Mouse (Mus musculus) midbrain, postnatal 0 days (tissue): Measurements from ENCODE around the gene Tfap2a. TPM values are rescaled to one million over a fixed set of nuclear protein-coding genes. Genes with fewer than 3 reads are reported as not detected.

ENCODE experiments used
- ATAC-seq: fragments of 200-750 bp; cut with Nextera tagmentation; 2 replicates; pipeline ENCODE4 v1.8.0; 2017; ENCODE audit warnings: moderate number of reproducible peaks, mild to moderate bottlenecking, moderate TSS enrichment, moderate library complexity; ENCODE audit not compliant: low FRiP score
- DNase-seq: peaks from one replicate; pipeline ENCODE4 v3.0.0-alpha.2; 2015; ENCODE audit warnings: low spot score
- H3K27ac ChIP-seq: fragments of 300-500 bp; sonication (generic); 2 replicates; pipeline ENCODE4 v1.5.1; 2014; ENCODE audit warnings: low read depth, mild to moderate bottlenecking, low read length, mixed read lengths
- H3K27me3 ChIP-seq: fragments of 300-500 bp; sonication (generic); 2 replicates; pipeline ENCODE4 v1.6.1; 2014; ENCODE audit warnings: low read length, control low read depth, mixed read lengths; ENCODE audit not compliant: insufficient read depth
- H3K36me3 ChIP-seq: fragments of 300-500 bp; sonication (generic); 2 replicates; pipeline ENCODE4 v1.6.1; 2014; ENCODE audit warnings: low read length, control low read depth, mixed read lengths; ENCODE audit not compliant: insufficient read depth
- H3K4me1 ChIP-seq: fragments of 300-500 bp; sonication (generic); 2 replicates; pipeline ENCODE4 v1.6.1; 2014; ENCODE audit warnings: mild to moderate bottlenecking, control low read depth, antibody characterized with exemption, low read length, mixed read lengths; ENCODE audit not compliant: insufficient read depth
- H3K4me2 ChIP-seq: fragments of 300-500 bp; sonication (generic); 2 replicates; pipeline ENCODE4 v1.6.1; 2014; ENCODE audit warnings: low read depth, mild to moderate bottlenecking, low read length, mixed read lengths; ENCODE audit not compliant: poor library complexity, severe bottlenecking
- H3K4me3 ChIP-seq: fragments of 300-500 bp; sonication (generic); 2 replicates; pipeline ENCODE4 v1.5.1; 2014; ENCODE audit warnings: low read depth, mild to moderate bottlenecking, low read length, moderate library complexity
- H3K9ac ChIP-seq: fragments of 300-500 bp; sonication (generic); replicated peaks from 2 replicates; pipeline ENCODE4 v1.6.1; 2014; ENCODE audit warnings: mild to moderate bottlenecking, low read length, moderate library complexity, mixed read lengths; ENCODE audit not compliant: poor library complexity, severe bottlenecking
- H3K9me3 ChIP-seq: fragments of 300-500 bp; sonication (generic); 2 replicates; pipeline ENCODE4 v1.6.1; 2016; ENCODE audit warnings: low read length, control low read depth
- CTCF ChIP-seq: IDR thresholded peaks from 2 replicates; pipeline ENCODE4 v1.5.1; 2016; ENCODE audit warnings: antibody characterized with exemption, mild to moderate bottlenecking
- WGBS: fragments of 180-500 bp; shearing (Covaris S2); extraction: QIAGEN DNeasy Blood & Tissue Kit; methylation state at CpG from one replicate; pipeline ENCODE4 v1.1.7; 2014; 5-methylcytosine and 5-hydroxymethylcytosine counted together
- polyA plus RNA-seq: library from polyadenylated mRNA; unstranded; fragments of >200 nt; fragmentation: Nextera tagmentation; extraction: Ambion mirVana; gene quantifications from 2 replicates; pipeline ENCODE4 v1.2.1, GENCODE M21; 2015
- total RNA-seq: library from RNA; depleted of rRNA; stranded (reverse); fragments of >200 nt; gene quantifications from 2 replicates; pipeline ENCODE4 v1.2.3, GENCODE M21; 2014; rRNA removed

The Tfap2a gene
- 1.3 and 4.0 TPM in 2 replicates for total RNA-seq
- polyA plus RNA-seq, result 1.3 and 2.0 TPM in 2 replicates

DNA sequence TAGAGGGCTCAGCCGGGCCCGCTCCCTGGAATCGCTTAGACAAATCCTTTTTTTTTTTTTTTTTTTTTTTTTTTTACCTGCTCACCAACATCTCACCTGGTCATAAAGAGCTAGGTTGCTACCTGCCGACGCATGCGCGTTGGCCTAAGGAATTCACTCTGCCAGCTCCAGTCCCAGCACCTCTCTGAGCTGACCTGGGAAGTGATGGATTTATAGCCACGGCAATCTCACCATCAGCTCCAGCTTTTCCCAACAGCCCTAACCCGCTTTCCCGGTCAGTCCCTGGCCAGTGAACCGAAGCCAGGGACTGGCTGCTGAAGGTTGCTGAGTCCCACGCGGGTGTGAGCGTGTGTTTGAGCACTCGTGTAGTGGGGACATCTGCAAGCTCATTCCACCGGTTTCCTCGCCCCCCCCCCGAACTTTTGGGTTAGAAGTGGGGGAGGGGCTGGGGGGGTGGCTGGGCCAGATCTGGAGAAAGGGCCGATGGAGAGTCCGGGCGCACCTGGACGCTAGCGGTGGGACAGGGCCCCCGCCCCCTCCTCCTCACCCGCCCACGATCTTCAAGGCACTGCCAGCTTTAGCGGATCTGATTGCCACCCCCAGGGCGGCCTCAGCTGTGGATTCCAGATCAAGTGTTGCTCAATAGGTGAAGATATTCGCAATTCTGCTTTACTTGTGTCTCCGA, at the start of gene Tfap2a:
TSS of gene Tfap2a (minus strand) at position 181 of the 685 bp plus-strand sequence.
- no peak within 1 kb of the TSS for H3K9ac ChIP-seq
- H3K4me3 ChIP-seq, result peak within 1 kb of the TSS; percentile 2; the same call in 1 of the 2 replicates
- no peak for ATAC-seq

DNA sequence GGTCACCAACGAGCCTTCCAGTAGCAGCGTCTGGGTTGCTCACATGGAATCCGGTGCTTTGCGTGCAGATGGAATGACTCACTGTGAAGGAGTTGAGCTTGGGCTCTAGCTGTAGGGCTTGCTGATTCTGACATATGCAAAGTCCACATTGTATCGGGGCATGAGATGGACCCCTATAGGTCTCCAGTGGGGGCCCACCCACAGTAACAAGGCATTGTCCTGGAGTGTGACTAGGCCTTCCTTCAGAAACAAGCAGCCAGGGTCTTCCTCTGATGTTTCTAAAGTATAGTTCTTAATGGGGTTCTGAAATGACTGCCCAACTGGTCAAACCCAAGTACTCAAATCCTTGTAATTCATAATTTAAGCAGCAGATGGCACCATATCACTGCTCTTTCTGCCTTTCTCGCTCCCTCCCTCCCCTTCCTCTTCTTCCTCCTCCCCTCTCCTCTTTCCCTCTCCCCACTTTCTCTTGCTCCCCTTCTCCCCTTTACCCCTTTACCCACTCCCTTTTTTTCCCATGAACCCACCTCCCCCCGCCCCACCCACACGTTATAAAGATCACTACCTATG, 46.1 kb upstream of the Tfap2a start:
- Histone ChIP-seq H3K4me3 (no peak overlapping the region), H3K9me3 (no peaks in the 10 kb centered on the region), H3K27ac (no peak overlapping the region), H3K36me3 (no peaks in the 10 kb centered on the region), H3K27me3 (no peaks in the 10 kb centered on the region), H3K4me2 (no peak overlapping the region), H3K4me1 (no peaks in the 10 kb centered on the region), H3K9ac (no peak overlapping the region)
- peak; percentile 78 for TF ChIP-seq CTCF
- WGBS, result 49% methylated on average over 8 of the region's 8 CpGs
- ATAC-seq (no peak), DNase-seq (peak; percentile 62)

More for the DNA sequence above, at the start of gene Tfap2a:
- Histone ChIP-seq H3K27ac (no peak within 1 kb of the TSS), H3K4me1 (no peaks in the 10 kb centered on the region), H3K27me3 (peaks cover 92% of the 10 kb centered on the region), H3K36me3 (no peaks in the 10 kb centered on the region), H3K4me2 (peak within 1 kb of the TSS; percentile 18), H3K9me3 (no peaks in the 10 kb centered on the region)
- TF ChIP-seq CTCF, result no peak
- no peak for DNase-seq
- under 1% methylated on average over 30 of the region's 30 CpGs for WGBS

DNA sequence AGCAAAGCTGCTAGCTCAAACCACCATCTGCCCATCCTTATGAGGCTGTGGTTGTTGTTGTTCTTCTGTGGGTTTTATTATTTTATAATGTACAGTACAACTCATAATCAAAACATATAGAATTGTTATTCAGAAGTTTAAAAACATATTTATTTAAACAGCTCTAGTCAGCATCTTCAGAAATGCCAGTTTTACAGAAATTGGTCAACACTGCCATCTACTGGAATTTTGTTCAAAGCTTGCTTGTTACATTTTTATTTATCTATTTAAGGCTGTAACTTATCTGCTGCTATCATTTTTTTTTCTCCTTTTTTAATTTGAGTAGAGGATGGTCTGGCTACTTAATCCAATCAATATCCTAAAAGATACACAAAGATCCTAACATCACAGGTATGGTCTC, 19.8 kb upstream of the Tfap2a start:
- Histone ChIP-seq H3K9me3 (no peaks in the 10 kb centered on the region), H3K27me3 (no peaks in the 10 kb centered on the region), H3K27ac (no peak overlapping the region), H3K4me3 (no peak overlapping the region), H3K4me2 (no peak overlapping the region), H3K4me1 (no peaks in the 10 kb centered on the region), H3K36me3 (no peaks in the 10 kb centered on the region), H3K9ac (no peak overlapping the region)
- DNase-seq, result peak; percentile 79
- peak; percentile 77 for TF ChIP-seq CTCF
- ATAC-seq, result no peak

DNA sequence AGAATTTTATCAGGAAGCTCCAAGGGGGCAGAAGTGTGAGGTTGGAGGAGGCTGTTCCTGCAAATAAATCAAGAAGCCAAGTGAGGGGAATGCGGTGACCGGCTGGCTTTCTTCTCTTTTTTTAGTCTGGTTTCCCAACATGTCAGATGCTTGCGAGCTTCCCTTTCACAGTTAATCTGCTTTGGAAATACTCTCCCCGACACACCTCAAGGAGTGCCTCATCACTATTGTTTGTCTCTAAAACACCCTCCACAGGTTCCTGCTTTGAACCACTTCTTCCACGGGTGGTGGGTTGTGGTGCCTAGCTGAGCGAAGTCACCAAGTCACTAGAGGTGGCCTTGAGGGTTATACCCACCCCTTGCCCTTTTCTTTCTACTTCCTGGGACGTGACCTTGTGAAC, 18.2 kb upstream of the Tfap2a start:
- no peak for TF ChIP-seq CTCF
- Histone ChIP-seq H3K27me3 (no peaks in the 10 kb centered on the region), H3K9ac (no peak overlapping the region), H3K9me3 (no peaks in the 10 kb centered on the region), H3K27ac (no peak overlapping the region), H3K4me3 (no peak overlapping the region), H3K4me2 (no peak overlapping the region), H3K36me3 (no peaks in the 10 kb centered on the region), H3K4me1 (no peaks in the 10 kb centered on the region)
- WGBS, result 53% methylated on average over 7 of the region's 7 CpGs
- DNase-seq (no peak), ATAC-seq (no peak)

DNA sequence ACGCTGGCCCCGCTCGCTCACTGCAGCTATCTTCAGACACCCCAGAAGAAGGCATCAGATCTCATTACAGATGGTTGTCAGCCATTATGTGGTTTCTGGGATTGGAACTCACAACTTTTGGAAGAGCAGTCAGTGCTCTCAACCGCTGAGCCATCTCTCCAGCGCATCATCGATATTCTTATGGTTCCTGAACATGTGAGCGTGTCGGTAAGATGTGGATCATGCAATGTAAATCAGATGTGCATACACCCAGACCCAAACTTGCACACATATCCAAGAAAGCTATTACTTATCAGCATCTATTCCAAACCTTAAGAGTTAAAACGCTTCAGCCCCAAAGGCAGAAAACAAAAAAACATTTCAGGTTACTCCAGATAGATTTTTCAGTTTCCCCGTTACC, 15.9 kb upstream of the Tfap2a start:
- ATAC-seq, result no peak
- 93% methylated on average over 10 of the region's 10 CpGs for WGBS

DNA sequence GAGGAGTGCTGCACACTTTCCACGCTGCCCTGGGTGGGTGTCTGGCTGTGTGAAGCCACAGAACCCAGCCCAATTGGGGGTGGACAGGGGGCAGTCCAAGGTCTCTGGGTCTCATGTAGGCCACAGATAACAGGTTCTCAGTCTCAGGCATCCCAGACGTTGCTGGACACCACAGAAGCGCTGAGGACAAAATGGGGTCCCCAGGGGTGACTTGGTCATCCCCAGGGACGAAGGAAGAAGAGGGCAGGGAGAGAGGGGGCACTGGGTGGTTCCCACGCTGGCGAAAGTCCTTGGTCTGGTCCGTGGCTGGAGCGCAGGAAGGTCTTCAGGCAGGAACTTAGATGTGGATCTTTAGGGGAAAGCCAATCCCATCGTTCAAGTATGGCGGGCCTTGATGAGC, 13.7 kb upstream of the Tfap2a start:
- WGBS, result 92% methylated on average over 10 of the region's 10 CpGs
- H3K9me3 ChIP-seq, result no peaks in the 10 kb centered on the region
- DNase-seq (no peak), ATAC-seq (no peak)
- no peaks in the 10 kb centered on the region for H3K4me1 ChIP-seq
- H3K27ac ChIP-seq, result no peak overlapping the region
- no peak overlapping the region for H3K4me3 ChIP-seq
- no peak overlapping the region for H3K9ac ChIP-seq
- TF ChIP-seq CTCF, result no peak
- peaks cover 14% of the 10 kb centered on the region for H3K27me3 ChIP-seq
- no peaks in the 10 kb centered on the region for H3K36me3 ChIP-seq
- no peak overlapping the region for H3K4me2 ChIP-seq

More for the DNA sequence above, 15.9 kb upstream of the Tfap2a start:
- Histone ChIP-seq H3K9ac (no peak overlapping the region), H3K9me3 (no peaks in the 10 kb centered on the region), H3K27me3 (peaks cover 7% of the 10 kb centered on the region), H3K36me3 (no peaks in the 10 kb centered on the region), H3K4me3 (no peak overlapping the region), H3K4me2 (no peak overlapping the region), H3K27ac (no peak overlapping the region), H3K4me1 (no peaks in the 10 kb centered on the region)
- TF ChIP-seq CTCF, result no peak
- no peak for DNase-seq
